Mouse (Mus musculus) limb, embryonic 14.5 days (tissue): ENCODE measurements at regions not wholly inside any gene's neighbourhood (a gene's known extent, or its start where the extent isn't known, plus 50 kb on each side); places are given as distances from the start of the nearest gene placed in this dataset.
A peak's percentile ranks its signal among the peaks of the same experiment; 100 is the strongest.

Source experiments
- ATAC-seq: fragments of 200-750 bp; cut with Nextera tagmentation; 2 replicates; pipeline ENCODE4 v1.8.0; 2017; ENCODE audit warnings: low read depth, moderate number of reproducible peaks, moderate TSS enrichment; ENCODE audit not compliant: low FRiP score
- DNase-seq: peaks from one replicate; pipeline ENCODE4 v3.0.0-alpha.2; 2015; ENCODE audit warnings: low spot score
- H3K27ac ChIP-seq: fragments of 300-500 bp; sonication (generic); replicated peaks from 2 replicates; pipeline ENCODE4 v1.5.1; 2014; ENCODE audit warnings: low read depth, mild to moderate bottlenecking, low read length, moderate library complexity, mixed read lengths
- H3K27me3 ChIP-seq: fragments of 300-500 bp; sonication (generic); 2 replicates; pipeline ENCODE4 v1.6.1; 2014; ENCODE audit warnings: low read length, mixed read lengths; ENCODE audit not compliant: control insufficient read depth, insufficient read depth
- H3K36me3 ChIP-seq: fragments of 300-500 bp; sonication (generic); 2 replicates; pipeline ENCODE4 v1.6.1; 2014; ENCODE audit warnings: mild to moderate bottlenecking, low read length, moderate library complexity, mixed read lengths; ENCODE audit not compliant: control insufficient read depth, insufficient read depth
- H3K4me1 ChIP-seq: fragments of 300-500 bp; sonication (generic); 2 replicates; pipeline ENCODE4 v1.6.1; 2014; ENCODE audit warnings: antibody characterized with exemption, low read length, mixed read lengths; ENCODE audit not compliant: control insufficient read depth, insufficient read depth
- H3K4me2 ChIP-seq: fragments of 300-500 bp; sonication (generic); replicated peaks from 2 replicates; pipeline ENCODE4 v1.6.1; 2014; ENCODE audit warnings: low read depth, mild to moderate bottlenecking, low read length, moderate library complexity; ENCODE audit not compliant: severe bottlenecking
- H3K4me3 ChIP-seq: fragments of 300-500 bp; sonication (generic); replicated peaks from 2 replicates; pipeline ENCODE4 v1.5.1; 2014; ENCODE audit warnings: low read length
- H3K9ac ChIP-seq: fragments of 300-500 bp; sonication (generic); 2 replicates; pipeline ENCODE4 v1.6.1; 2014; ENCODE audit warnings: mild to moderate bottlenecking, low read depth, low read length, moderate library complexity; ENCODE audit not compliant: severe bottlenecking
- H3K9me3 ChIP-seq: fragments of 300-500 bp; sonication (generic); 2 replicates; pipeline ENCODE4 v1.6.1; 2016; ENCODE audit warnings: low read length; ENCODE audit not compliant: control insufficient read depth
- POLR2A ChIP-seq: fragments of 200-500 bp; IDR thresholded peaks from 2 replicates; pipeline ENCODE4 v1.8.0; 2012; ENCODE audit warnings: inconsistent platforms, mild to moderate bottlenecking, moderate library complexity, borderline replicate concordance; ENCODE audit not compliant: insufficient read depth, insufficient read length; ENCODE audit errors: extremely low read depth
- WGBS: fragments of 180-500 bp; shearing (Covaris S2); extraction: QIAGEN DNeasy Blood & Tissue Kit; methylation state at CpG from one replicate; pipeline ENCODE4 v1.1.7; 2014; 5-methylcytosine and 5-hydroxymethylcytosine counted together

- WGBS = 7% methylated on average over 8 of the region's 8 CpGs
- ATAC-seq = peak; percentile 65; the same call in 1 of the 2 replicates
- no peak for TF ChIP-seq POLR2A
- peaks cover 11% of the 10 kb centered on the region for H3K4me1 ChIP-seq
- no peak overlapping the region for H3K9ac ChIP-seq
- H3K27ac ChIP-seq = no peak overlapping the region
- peak; percentile 68 for DNase-seq
- no peaks in the 10 kb centered on the region for H3K9me3 ChIP-seq
- no peak overlapping the region for H3K4me3 ChIP-seq
- H3K36me3 ChIP-seq = no peaks in the 10 kb centered on the region
- 0 out of 2 replicates have a peak overlapping the region, but pooled peaks have one; percentile 5 for H3K4me2 ChIP-seq
- H3K27me3 ChIP-seq = 0 out of 2 replicates have a peak, but pooled peaks cover 3% of the 10 kb centered on the region
Observed at GRCm38 (mm10) chr15:96874145-96874544, 174.6 kb upstream of the Slc38a2 start.

GRCm38 (mm10) chr15:96873562-96873961 is 174.0 kb upstream of the Slc38a2 start:
- WGBS = 62% methylated on average over 7 of the region's 7 CpGs
- H3K36me3 ChIP-seq = no peaks in the 10 kb centered on the region
- no peak overlapping the region for H3K9ac ChIP-seq
- no peaks in the 10 kb centered on the region for H3K9me3 ChIP-seq
- peaks cover 11% of the 10 kb centered on the region for H3K4me1 ChIP-seq
- H3K4me2 ChIP-seq = no peak overlapping the region
- no peak for ATAC-seq
- no peak for TF ChIP-seq POLR2A
- no peak overlapping the region for H3K4me3 ChIP-seq
- no peak for DNase-seq
- 0 out of 2 replicates have a peak, but pooled peaks cover 3% of the 10 kb centered on the region for H3K27me3 ChIP-seq
- 0 out of 2 replicates have a peak overlapping the region, but pooled peaks have one; percentile 4 for H3K27ac ChIP-seq

GRCm38 (mm10) chr15:96873126-96873525 is 173.6 kb upstream of the Slc38a2 start:
- no peaks in the 10 kb centered on the region for H3K9me3 ChIP-seq
- peaks cover 11% of the 10 kb centered on the region for H3K4me1 ChIP-seq
- H3K27ac ChIP-seq = 0 out of 2 replicates have a peak overlapping the region, but pooled peaks have one; percentile 4
- 42% methylated on average over 4 of the region's 4 CpGs for WGBS
- no peak overlapping the region for H3K4me3 ChIP-seq
- no peak for DNase-seq
- H3K27me3 ChIP-seq = 0 out of 2 replicates have a peak, but pooled peaks cover 3% of the 10 kb centered on the region
- no peak overlapping the region for H3K4me2 ChIP-seq
- ATAC-seq = no peak
- no peaks in the 10 kb centered on the region for H3K36me3 ChIP-seq
- no peak for TF ChIP-seq POLR2A
- H3K9ac ChIP-seq = no peak overlapping the region

GRCm38 (mm10) chr15:96867701-96868100 is 168.2 kb upstream of the Slc38a2 start:
- H3K27ac ChIP-seq = no peak overlapping the region
- WGBS = 62% methylated on average over 7 of the region's 7 CpGs
- no peak overlapping the region for H3K4me2 ChIP-seq
- no peak for DNase-seq
- H3K4me3 ChIP-seq = no peak overlapping the region
- no peaks in the 10 kb centered on the region for H3K4me1 ChIP-seq
- no peaks in the 10 kb centered on the region for H3K27me3 ChIP-seq
- H3K36me3 ChIP-seq = no peaks in the 10 kb centered on the region
- ATAC-seq = no peak
- no peak for TF ChIP-seq POLR2A
- H3K9ac ChIP-seq = no peak overlapping the region
- no peaks in the 10 kb centered on the region for H3K9me3 ChIP-seq

- no peak overlapping the region for H3K4me3 ChIP-seq
- WGBS = 85% methylated on average over 7 of the region's 7 CpGs
- no peak overlapping the region for H3K9ac ChIP-seq
- no peaks in the 10 kb centered on the region for H3K9me3 ChIP-seq
- no peaks in the 10 kb centered on the region for H3K4me1 ChIP-seq
- ATAC-seq (no peak), DNase-seq (no peak)
- no peak overlapping the region for H3K4me2 ChIP-seq
- TF ChIP-seq POLR2A = no peak
- no peaks in the 10 kb centered on the region for H3K27me3 ChIP-seq
- no peaks in the 10 kb centered on the region for H3K36me3 ChIP-seq
- H3K27ac ChIP-seq = no peak overlapping the region
Observed at GRCm38 (mm10) chr15:96865932-96866331, 166.4 kb upstream of the Slc38a2 start.

- no peaks in the 10 kb centered on the region for H3K4me1 ChIP-seq
- no peaks in the 10 kb centered on the region for H3K9me3 ChIP-seq
- no peak for DNase-seq
- no peak overlapping the region for H3K27ac ChIP-seq
- no peaks in the 10 kb centered on the region for H3K27me3 ChIP-seq
- no peak for ATAC-seq
- TF ChIP-seq POLR2A = no peak
- H3K4me3 ChIP-seq = no peak overlapping the region
- no peak overlapping the region for H3K9ac ChIP-seq
- H3K4me2 ChIP-seq = no peak overlapping the region
- no peaks in the 10 kb centered on the region for H3K36me3 ChIP-seq
- WGBS = 79% methylated on average over 3 of the region's 3 CpGs
Observed at GRCm38 (mm10) chr15:96857709-96858108, 158.2 kb upstream of the Slc38a2 start.
